Mouse (Mus musculus): ENCODE data around the gene Afp. TPM values are rescaled to one million over a fixed set of nuclear protein-coding genes. Genes with fewer than 3 reads are reported as not detected.

Afp gene
- total RNA-seq, 2 experiments from 2014 or later: not detected

DNA sequence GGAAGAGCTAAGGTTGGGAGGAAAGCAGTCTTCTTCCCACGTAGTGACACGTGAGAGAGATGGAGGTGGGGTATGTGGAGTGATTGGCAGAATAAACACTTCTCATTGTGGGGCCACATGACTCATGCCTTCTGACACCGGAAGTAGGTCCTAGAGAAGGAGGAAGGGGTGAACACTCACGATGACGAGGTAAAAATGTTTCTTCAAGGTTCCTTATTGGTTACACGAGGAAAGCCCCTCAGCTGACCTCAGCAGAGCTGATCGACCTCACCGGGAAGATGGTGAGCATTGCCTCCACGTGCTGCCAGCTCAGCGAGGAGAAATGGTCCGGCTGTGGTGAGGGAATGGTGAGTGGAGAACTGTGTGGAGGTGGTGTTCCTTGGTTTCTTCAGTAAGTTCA, 14.2 kb downstream of the Afp start:
- no peak for DNase-seq
- intact Hi-C loops (cut with DNase I): loop anchor here (5.0 kb wide), 1 partner anchor 83 kb away; no protein-coding TSS in a partner anchor

GRCm38 (mm10) chr5:90506507-90506906, 16.0 kb downstream of the Afp start:
- DNase-seq: no peak
- intact Hi-C loops (cut with DNase I): no loop called here

DNA sequence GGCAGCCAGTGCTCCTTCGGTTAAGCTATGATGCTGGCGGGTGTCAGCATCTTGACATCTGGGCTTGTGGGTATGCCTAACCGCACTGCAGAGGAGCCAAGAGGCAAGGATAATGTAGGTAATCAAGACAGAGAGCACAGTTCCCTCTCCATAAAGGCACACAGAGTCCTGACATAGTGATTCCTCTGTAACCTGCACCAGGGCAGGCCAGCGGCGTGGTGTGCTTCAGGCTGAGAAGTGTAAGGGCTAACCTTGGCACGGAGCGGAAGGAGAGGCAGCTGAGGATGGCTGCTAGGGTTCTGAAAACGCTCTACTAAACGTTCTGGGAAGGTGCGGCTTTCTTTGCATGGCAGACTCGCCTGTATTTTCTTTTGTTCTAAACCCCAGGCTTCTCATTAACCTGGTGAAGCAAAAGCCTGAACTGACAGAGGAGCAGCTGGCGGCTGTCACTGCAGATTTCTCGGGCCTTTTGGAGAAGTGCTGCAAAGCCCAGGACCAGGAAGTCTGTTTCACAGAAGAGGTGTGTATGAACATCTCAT, 16.9 kb downstream of the Afp start:
- DNase-seq: no peak
- intact Hi-C loops (cut with DNase I): no loop called here

GRCm38 (mm10) chr5:90509828-90510592, 19.5 kb downstream of the Afp start:
- intact Hi-C loops (cut with DNase I): no loop called here
- no peak for DNase-seq

GRCm38 (mm10) chr5:90512288-90512955, 21.9 kb downstream of the Afp start:
- intact Hi-C loops (cut with DNase I): no loop called here
- DNase-seq: no peak

GRCm38 (mm10) chr5:90515561-90515960, 25.0 kb downstream of the Afp start:
- no peak for DNase-seq
- intact Hi-C loops (cut with DNase I): no loop called here

DNA sequence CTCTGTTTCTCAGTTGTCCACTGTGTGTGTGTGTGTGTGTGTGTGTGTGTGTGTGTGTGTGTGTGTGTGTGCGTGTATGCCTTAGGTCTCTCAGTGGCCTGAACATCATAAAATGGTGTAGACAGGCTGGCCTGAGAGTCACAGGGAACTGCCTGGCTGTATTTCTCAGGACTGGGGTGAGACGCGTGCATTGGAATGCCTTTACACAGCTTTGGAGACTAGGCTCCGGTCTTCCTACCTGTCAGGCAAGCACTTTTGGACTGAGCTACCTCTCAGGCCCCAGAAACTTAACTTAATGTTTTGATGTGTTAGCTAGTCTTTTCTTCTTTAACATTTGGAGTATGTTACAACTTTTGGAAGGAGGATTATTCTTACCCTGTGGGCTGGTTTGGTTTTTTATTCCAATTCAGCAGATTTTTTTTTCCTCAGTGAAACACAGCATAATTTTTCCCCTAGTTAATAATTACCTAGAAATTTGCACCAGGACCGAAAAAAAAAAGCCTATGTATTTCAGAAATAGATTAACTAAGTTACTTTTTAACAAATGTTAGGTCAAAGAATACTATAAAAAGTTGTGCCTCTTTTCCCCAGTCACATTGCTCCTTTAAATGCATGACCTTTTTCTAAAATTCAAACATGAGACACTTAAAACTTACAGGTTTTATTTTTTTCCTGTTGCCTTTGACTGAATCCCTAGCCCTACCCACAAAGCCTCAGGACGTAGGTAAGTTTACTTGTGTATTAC, 28.0 kb downstream of the Afp start, which contains the start of gene Afm:
Gene Afm, plus strand, starts transcription at position 577 of the 745 bp plus-strand sequence.
- intact Hi-C loops (cut with DNase I): no loop called here

GRCm38 (mm10) chr5:90551191-90551590, 60.7 kb downstream of the Afp start:
- intact Hi-C loops (cut with DNase I): no loop called here
- no peak for DNase-seq

More for the DNA sequence above, 28.0 kb downstream of the Afp start, which contains the start of gene Afm:
- DNase-seq: no peak

GRCm38 (mm10) chr5:90556052-90556451, 65.5 kb downstream of the Afp start:
- intact Hi-C loops (cut with DNase I): no loop called here
- no peak for DNase-seq

Other genes starting within 250 kb of the Afp start
- 10 to 100 TPM; 82.1 to 82.4 TPM for gene Ankrd17, start 124.2 kb upstream of the Afp start, total RNA-seq (2021)
- 1 to 10 TPM in 1 of 2 experiments, under 1 TPM in 1; 0.86 to 1.5 TPM for gene Gm9958, start 123.5 kb upstream of the Afp start, total RNA-seq (2021)
- gene Alb, start 29.8 kb upstream of the Afp start, total RNA-seq (2021): 1 to 10 TPM in 1 of 2 experiments, under 1 TPM in 1; 0.48 to 1.8 TPM
- gene Afm, start 28.2 kb downstream of the Afp start, total RNA-seq (2021): not detected
- gene 5830473C10Rik, start 70.4 kb downstream of the Afp start, total RNA-seq (2021): not detected
- under 1 TPM in 1 of 2 experiments, not detected in 1; 0.38 TPM for gene Rassf6, start 149.9 kb downstream of the Afp start, total RNA-seq (2021)